Mouse (Mus musculus) brain, embryonic 18.5 days (tissue): ENCODE measurements around the gene Ap5b1.

Experiments used
- DNase-seq: peaks from one replicate; pipeline ENCODE4 v3.0.0-alpha.2; 2012; ENCODE audit warnings: low read depth, low spot score

Gene Ap5b1

DNA sequence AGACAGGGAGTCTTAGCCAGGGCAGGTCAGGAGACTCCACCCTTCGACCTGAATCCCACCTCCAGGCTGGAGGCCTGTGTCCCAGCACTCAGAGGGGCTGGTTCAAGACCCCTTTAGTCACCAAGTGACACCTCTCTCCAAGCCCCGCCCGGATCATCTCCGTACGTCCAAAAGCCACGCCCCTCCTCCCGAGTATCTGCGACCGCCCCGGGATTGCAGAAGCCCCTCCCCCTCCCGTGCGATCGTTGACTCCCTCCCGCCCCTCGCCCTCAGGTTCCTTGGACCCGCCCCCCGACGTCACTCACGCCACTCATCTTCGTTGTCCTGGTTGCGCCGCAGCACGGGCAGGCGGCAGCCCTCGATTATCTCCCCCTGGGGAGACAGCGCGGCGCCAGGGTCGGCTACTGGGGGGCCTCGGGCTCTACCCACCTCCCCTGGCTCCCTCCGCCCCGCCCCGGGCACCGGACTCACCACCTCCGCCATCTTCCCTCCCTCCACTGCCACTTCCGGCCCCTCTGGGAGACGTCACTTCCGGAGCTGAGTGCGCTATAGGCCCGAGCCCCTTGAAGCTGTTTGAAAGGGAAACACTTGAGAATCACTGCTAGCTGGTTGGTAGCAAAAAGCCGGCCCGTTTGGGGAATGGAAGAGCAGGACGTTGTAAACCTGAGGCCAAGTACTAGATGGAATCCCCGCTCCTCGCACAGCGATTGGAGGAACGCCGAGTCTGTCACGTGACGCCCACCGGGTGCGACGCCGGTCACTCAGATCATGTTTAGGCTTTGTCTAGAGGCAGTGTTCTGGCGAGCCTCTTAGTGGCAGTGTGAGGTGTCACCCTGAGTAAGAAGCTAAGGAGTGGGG is 42.0 kb downstream of the Ap5b1 start, which contains the start of gene Kat5:
Gene Kat5 (minus strand): TSS at position 691 of the 858 bp plus-strand sequence.
- peak; percentile 85 for DNase-seq

DNA sequence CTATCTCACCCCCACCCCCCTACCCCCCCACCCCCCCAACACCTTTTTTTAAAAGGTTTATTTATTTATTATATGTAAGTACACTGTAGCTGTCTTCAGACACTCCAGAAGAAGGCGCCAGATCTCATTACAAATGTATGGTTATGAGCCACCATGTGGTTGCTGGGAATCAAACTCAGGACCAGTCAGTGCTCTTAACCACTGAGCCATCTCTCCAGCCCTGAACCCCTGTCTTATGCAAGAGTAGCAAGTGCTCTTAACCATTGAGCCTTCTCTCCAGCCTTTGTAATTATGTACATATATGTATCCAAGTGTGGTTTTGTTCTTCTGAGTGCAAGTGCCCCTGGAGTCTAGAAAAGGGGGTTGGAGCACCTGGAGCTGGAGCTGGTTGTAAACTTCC is 44.1 kb downstream of the Ap5b1 start:
- no peak for DNase-seq

- no peak for DNase-seq
These were observed 45.1 kb downstream of the Ap5b1 start for GRCm38 (mm10) chr19:5612762-5613411.

- DNase-seq: no peak
These were observed 47.1 kb downstream of the Ap5b1 start for GRCm38 (mm10) chr19:5614953-5615352.

DNA sequence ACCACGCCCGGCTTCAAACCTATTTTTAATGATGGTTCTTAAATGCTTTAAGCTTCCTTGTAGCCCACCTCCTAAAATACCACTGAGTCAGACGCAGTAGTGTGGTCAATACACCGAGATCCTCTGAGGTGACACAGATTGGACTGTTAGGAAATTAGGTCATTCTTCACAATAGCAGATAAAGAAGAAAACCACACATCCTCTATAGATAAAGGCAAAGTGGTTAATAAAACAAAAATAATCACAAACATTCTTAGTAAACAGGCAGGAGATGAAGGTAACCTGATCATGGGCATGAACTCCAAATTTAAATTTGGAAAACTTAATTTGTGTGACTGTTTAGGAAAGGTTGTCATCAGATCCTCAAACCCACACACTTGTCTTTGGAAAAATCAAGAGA is 52.2 kb downstream of the Ap5b1 start:
- DNase-seq: no peak
